12 mouse cellular contexts compared by ENCODE assay signal in the genomic region with DNA sequence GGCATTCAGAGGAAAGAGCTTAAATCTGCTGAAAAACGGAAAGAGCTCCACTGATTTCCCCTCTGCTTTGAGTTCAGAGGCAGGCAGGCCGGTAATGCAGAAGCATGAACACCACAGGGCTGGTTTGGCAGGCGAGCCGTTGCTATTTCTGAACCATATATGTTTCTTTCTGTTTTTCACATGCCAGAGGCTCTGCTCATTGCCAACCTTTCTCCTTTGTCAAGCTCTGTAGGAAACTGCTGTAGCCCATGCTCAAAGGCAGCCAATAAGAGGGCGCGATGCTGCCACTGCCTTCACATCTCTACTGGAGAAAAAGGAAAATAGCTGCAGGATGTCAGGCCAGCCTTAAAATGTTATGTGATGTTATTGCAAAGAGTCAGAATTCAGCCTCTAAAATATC.
DNase-seq lines count a peak whose midpoint lies in the region; ATAC-seq and TF ChIP-seq lines count a peak whose summit lies in the region.
"Had no signal": no experiment of that assay in that cellular context is flagged by ENCODE, and none has a peak within 500 bp of the region (broad histone marks: within the 10 kb centered on the region; RNA-seq: fewer than 3 reads in every experiment).

No protein-coding gene starts in this region.

- no peak overlapping the region for H3K4me3 ChIP-seq in hindbrain, postnatal 0 days (ENCODE audit: low read length)
- H3K4me3 ChIP-seq in hindbrain, embryonic 12.5 days: no peak overlapping the region
- H3K4me3 ChIP-seq: liver, embryonic 15.5 days had no signal

- peak; percentile 37 for DNase-seq in hindbrain, postnatal 0 days (ENCODE audit: low spot score)
- DNase-seq in frontal cortex, postnatal 10 days (ENCODE audit: low spot score in 2 of 2): peak; percentile 19 to 30
- peak; percentile 3 to 6 for DNase-seq in layer of hippocampus, postnatal 36 days
- peak; percentile 42 for DNase-seq in right cerebral cortex, postnatal 25 days
- DNase-seq in kidney, postnatal 14 days: no peak
- DNase-seq in kidney, adult 9 months: no peak
- DNase-seq: kidney, postnatal 4 days; thymus, adult 18-20 months had no signal

- TF ChIP-seq CTCF in hindbrain, postnatal 0 days (IDR thresholded peaks at IDR 0.05; ENCODE audit: low read depth): no peak

- 60% methylated on average over 6 of the region's 6 CpGs for WGBS in hindbrain, postnatal 0 days
- WGBS in hindbrain, embryonic 12.5 days: 90% methylated on average over 6 of the region's 6 CpGs

- no peak overlapping the region for H3K9ac ChIP-seq in hindbrain, postnatal 0 days (replicated peaks; ENCODE audit: low read length)
- H3K9ac ChIP-seq in hindbrain, embryonic 12.5 days: no peak overlapping the region
- H3K9ac ChIP-seq: hindbrain, embryonic 14.5 days; liver, embryonic 15.5 days had no signal

- H3K27ac ChIP-seq in hindbrain, postnatal 0 days: no peak overlapping the region
- H3K27ac ChIP-seq in hindbrain, embryonic 12.5 days: no peak overlapping the region
- H3K27ac ChIP-seq: hindbrain, embryonic 14.5 days; liver, embryonic 15.5 days; macrophage had no signal

- no peaks in the 10 kb centered on the region for H3K4me1 ChIP-seq in hindbrain, postnatal 0 days (ENCODE audit: insufficient read depth, low read length)
- H3K4me1 ChIP-seq in hindbrain, embryonic 12.5 days: no peaks in the 10 kb centered on the region
- H3K4me1 ChIP-seq: liver, embryonic 15.5 days had no signal

- no peaks in the 10 kb centered on the region for H3K36me3 ChIP-seq in hindbrain, postnatal 0 days (ENCODE audit: insufficient read depth, low read length)
- H3K36me3 ChIP-seq in hindbrain, embryonic 12.5 days: no peaks in the 10 kb centered on the region
- H3K36me3 ChIP-seq: liver, embryonic 15.5 days had no signal

- H3K4me2 ChIP-seq in hindbrain, postnatal 0 days (ENCODE audit: low read depth, low read length): no peak overlapping the region
- H3K4me2 ChIP-seq in hindbrain, embryonic 12.5 days (replicated peaks): no peak overlapping the region
- H3K4me2 ChIP-seq: hindbrain, embryonic 14.5 days; liver, embryonic 15.5 days had no signal

- H3K27me3 ChIP-seq in hindbrain, postnatal 0 days (ENCODE audit: insufficient read depth, low read length): no peaks in the 10 kb centered on the region
- H3K27me3 ChIP-seq in hindbrain, embryonic 12.5 days: no peaks in the 10 kb centered on the region
- H3K27me3 ChIP-seq: liver, embryonic 15.5 days had no signal

- no peaks in the 10 kb centered on the region for H3K9me3 ChIP-seq in hindbrain, postnatal 0 days (ENCODE audit: low read length)
- no peaks in the 10 kb centered on the region for H3K9me3 ChIP-seq in hindbrain, embryonic 12.5 days (replicated peaks)
- H3K9me3 ChIP-seq: liver, embryonic 15.5 days had no signal

- ATAC-seq in hindbrain, postnatal 0 days: peak; percentile 56; the same call in 1 of the 2 replicates
- ATAC-seq in hindbrain, embryonic 12.5 days (ENCODE audit: low FRiP score): no peak

Comparison
In these comparisons a context has a peak if more than half of its experiments do, and no peak if none do; other contexts are left out.
1. DNase-seq: peak in hindbrain, postnatal 0 days (single experiment), frontal cortex, postnatal 10 days (2 of 2), layer of hippocampus, postnatal 36 days (2 of 2) and right cerebral cortex, postnatal 25 days (single experiment); none in kidney, postnatal 14 days (single experiment) and kidney, adult 9 months (single experiment).